Mouse (Mus musculus) frontal cortex, postnatal 36 days (tissue): Measurements from ENCODE around the gene Enpp7.

Experiments used
- DNase-seq, 2 experiments: peaks; one replicate each; pipeline ENCODE4 v3.0.0; 2022; ENCODE audit warnings: low spot score in 2 of 2

The Enpp7 gene

GRCm38 (mm10) chr11:118987999-118988398, at the start of gene Enpp7:
TSS of gene Enpp7 (plus strand) at chr11:118988188.
- no peak for DNase-seq

GRCm38 (mm10) chr11:118939731-118940130, 48.3 kb upstream of the Enpp7 start:
- DNase-seq = no peak

GRCm38 (mm10) chr11:118940539-118940938, 47.4 kb upstream of the Enpp7 start:
- DNase-seq = peak; percentile 79 to 81

GRCm38 (mm10) chr11:118941268-118941667, 46.7 kb upstream of the Enpp7 start:
- DNase-seq = no peak

GRCm38 (mm10) chr11:118945868-118946267, 42.1 kb upstream of the Enpp7 start:
- DNase-seq = no peak

GRCm38 (mm10) chr11:118955016-118955415, 33.0 kb upstream of the Enpp7 start:
- no peak for DNase-seq

GRCm38 (mm10) chr11:118957070-118957471, 30.9 kb upstream of the Enpp7 start:
- DNase-seq = peak; percentile 76 to 78

GRCm38 (mm10) chr11:118960649-118961048, 27.3 kb upstream of the Enpp7 start:
- DNase-seq = peak; percentile 39 to 53

- no peak for DNase-seq
Observed at GRCm38 (mm10) chr11:118962478-118962877, 25.5 kb upstream of the Enpp7 start.

GRCm38 (mm10) chr11:118963926-118964325, 24.1 kb upstream of the Enpp7 start:
- no peak for DNase-seq

GRCm38 (mm10) chr11:118965078-118965477, 22.9 kb upstream of the Enpp7 start:
- DNase-seq = no peak

GRCm38 (mm10) chr11:118971470-118972034, 16.4 kb upstream of the Enpp7 start:
- peak in 1 of 2 experiments; percentile 18 for DNase-seq

GRCm38 (mm10) chr11:118972431-118973377, 15.3 kb upstream of the Enpp7 start:
- no peak for DNase-seq

GRCm38 (mm10) chr11:118974340-118974739, 13.6 kb upstream of the Enpp7 start:
- no peak for DNase-seq

GRCm38 (mm10) chr11:118975427-118975826, 12.6 kb upstream of the Enpp7 start:
- DNase-seq = peak; percentile 77 to 90

- no peak for DNase-seq
Observed at GRCm38 (mm10) chr11:118975917-118976316, 12.1 kb upstream of the Enpp7 start.

- no peak for DNase-seq
Observed at GRCm38 (mm10) chr11:118980388-118980787, 7.6 kb upstream of the Enpp7 start.

- no peak for DNase-seq
Observed at GRCm38 (mm10) chr11:118981012-118981776, 6.8 kb upstream of the Enpp7 start.

GRCm38 (mm10) chr11:118982593-118983113, 5.3 kb upstream of the Enpp7 start:
- no peak for DNase-seq

- no peak for DNase-seq
Observed at GRCm38 (mm10) chr11:118985571-118985970, 2.4 kb upstream of the Enpp7 start.

GRCm38 (mm10) chr11:118992781-118993180, 4.8 kb downstream of the Enpp7 start:
- peak in 1 of 2 experiments; percentile 21 for DNase-seq

- DNase-seq = no peak
Observed at GRCm38 (mm10) chr11:118995448-118995847, 7.5 kb downstream of the Enpp7 start.
